Mouse (Mus musculus): Measurements from ENCODE around the gene Repin1. TPM values are rescaled to one million over a fixed set of nuclear protein-coding genes. Genes with fewer than 3 reads are reported as not detected.

Repin1 gene
- total and polyA plus RNA-seq, 3 experiments = not detected

GRCm38 (mm10) chr6:48595278-48595677 is 1.6 kb downstream of the Repin1 start:
- H3K4me1 ChIP-seq (ENCODE audit: control insufficient read depth in 1 of 2, insufficient read depth in 2 of 2, low read length in 2 of 2) = no peaks in the 10 kb centered on the region
- H3K9ac ChIP-seq (ENCODE audit: control insufficient read depth, low read depth, low read length, poor library complexity, severe bottlenecking) = no peak overlapping the region
- no peaks in the 10 kb centered on the region for H3K9me3 ChIP-seq (replicated peaks; ENCODE audit: insufficient read depth, low read length)
- H3K27me3 ChIP-seq (ENCODE audit: control insufficient read depth in 1 of 2, insufficient read depth in 2 of 2, low read length in 2 of 2) = no peaks in the 10 kb centered on the region
- no peak for DNase-seq (ENCODE audit: low read depth, low spot score)
- no peaks in the 10 kb centered on the region for H3K36me3 ChIP-seq (ENCODE audit: control insufficient read depth in 1 of 2, insufficient read depth in 2 of 2, low read length in 2 of 2)
- no peaks in the 10 kb centered on the region for H3K79me2 ChIP-seq (ENCODE audit: control insufficient read depth, insufficient read depth, low read length, poor library complexity)
- no peak for TF ChIP-seq ZC3H11A (IDR thresholded peaks at IDR 0.05; ENCODE audit: low read depth, low read length)
- no peak for TF ChIP-seq NELFE (IDR thresholded peaks at IDR 0.05; ENCODE audit: low read depth, low read length)
- no peak for TF ChIP-seq MAX (IDR thresholded peaks at IDR 0.05; ENCODE audit: low read length)
- no peak for TF ChIP-seq JUND (IDR thresholded peaks at IDR 0.05; ENCODE audit: low read depth, low read length)
- no peak for TF ChIP-seq POLR2A (IDR thresholded peaks at IDR 0.05; ENCODE audit: control insufficient read depth in 1 of 2, insufficient read depth in 1 of 2, low read depth in 1 of 2, low read length in 2 of 2, poor library complexity in 1 of 2)
- TF ChIP-seq MXI1 (IDR thresholded peaks at IDR 0.05; ENCODE audit: low read depth, low read length) = no peak
- TF ChIP-seq TAL1 (IDR thresholded peaks at IDR 0.05; ENCODE audit: low read length) = no peak
- TF ChIP-seq MAZ (IDR thresholded peaks at IDR 0.05; ENCODE audit: low read depth, low read length) = no peak
- no peak for TF ChIP-seq POLR2AphosphoS2 (IDR thresholded peaks at IDR 0.05; ENCODE audit: low read length)
- TF ChIP-seq USF1 (IDR thresholded peaks at IDR 0.05; ENCODE audit: low read depth, low read length) = no peak
- no peak for TF ChIP-seq MYB (IDR thresholded peaks at IDR 0.05; ENCODE audit: low read depth, low read length)
- TF ChIP-seq CHD2 (IDR thresholded peaks at IDR 0.05; ENCODE audit: low read length) = no peak
- H3K4me3 ChIP-seq (ENCODE audit: control insufficient read depth in 1 of 2, insufficient read depth in 1 of 2, low read depth in 2 of 2, low read length in 2 of 2) = no peak overlapping the region
- H3K27ac ChIP-seq (ENCODE audit: control insufficient read depth, low read depth, low read length) = no peak overlapping the region

DNA sequence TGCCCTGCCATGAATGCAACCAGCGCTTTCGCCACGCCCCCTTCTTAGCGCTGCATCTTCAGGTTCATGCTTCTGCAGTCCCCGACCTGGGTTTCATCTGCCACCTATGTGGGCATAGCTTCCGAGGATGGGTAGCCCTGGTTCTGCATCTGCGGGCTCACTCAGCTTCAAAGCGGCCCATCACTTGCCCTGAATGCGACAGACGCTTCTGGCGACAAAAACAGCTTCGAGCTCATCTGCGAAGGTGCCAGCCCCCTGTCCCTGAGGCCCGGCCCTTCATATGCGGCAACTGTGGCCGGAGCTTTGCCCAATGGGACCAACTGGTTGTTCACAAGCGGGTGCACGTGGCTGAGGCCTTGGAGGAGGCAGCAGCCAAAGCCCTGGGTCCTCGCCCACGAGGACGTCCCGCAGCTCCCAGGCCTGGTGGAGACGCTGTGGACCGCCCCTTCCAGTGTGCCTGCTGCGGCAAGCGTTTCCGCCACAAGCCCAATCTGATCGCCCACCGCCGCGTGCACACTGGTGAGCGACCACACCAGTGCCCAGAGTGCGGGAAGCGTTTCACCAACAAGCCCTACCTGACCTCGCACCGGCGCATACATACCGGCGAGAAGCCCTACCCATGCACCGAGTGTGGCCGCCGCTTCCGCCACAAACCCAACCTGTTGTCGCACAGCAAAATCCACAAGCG is 3.0 kb downstream of the Repin1 start:
- Histone ChIP-seq H3K4me3 (ENCODE audit: control insufficient read depth in 1 of 2, insufficient read depth in 1 of 2, low read depth in 2 of 2, low read length in 2 of 2) (no peak overlapping the region), H3K36me3 (ENCODE audit: control insufficient read depth in 1 of 2, insufficient read depth in 2 of 2, low read length in 2 of 2) (no peaks in the 10 kb centered on the region), H3K27me3 (ENCODE audit: control insufficient read depth in 1 of 2, insufficient read depth in 2 of 2, low read length in 2 of 2) (no peaks in the 10 kb centered on the region), H3K4me1 (ENCODE audit: control insufficient read depth in 1 of 2, insufficient read depth in 2 of 2, low read length in 2 of 2) (no peaks in the 10 kb centered on the region), H3K27ac (ENCODE audit: control insufficient read depth, low read depth, low read length) (no peak overlapping the region), H3K9me3 (replicated peaks; ENCODE audit: insufficient read depth, low read length) (no peaks in the 10 kb centered on the region), H3K79me2 (ENCODE audit: control insufficient read depth, insufficient read depth, low read length, poor library complexity) (no peaks in the 10 kb centered on the region), H3K9ac (ENCODE audit: control insufficient read depth, low read depth, low read length, poor library complexity, severe bottlenecking) (no peak overlapping the region)
- DNase-seq (ENCODE audit: low read depth, low spot score) = no peak
- no peak for TF ChIP-seq HCFC1 (IDR thresholded peaks at IDR 0.05; ENCODE audit: low read depth, low read length)
- no peak for TF ChIP-seq ZC3H11A (IDR thresholded peaks at IDR 0.05; ENCODE audit: low read depth, low read length)
- TF ChIP-seq POLR2AphosphoS5 (IDR thresholded peaks at IDR 0.05; ENCODE audit: borderline replicate concordance, low read depth, low read length) = no peak
- TF ChIP-seq KAT2A (conservative IDR thresholded peaks at IDR 0.05; ENCODE audit: low read depth, low read length) = no peak
- no peak for TF ChIP-seq MYB (IDR thresholded peaks at IDR 0.05; ENCODE audit: low read depth, low read length)
- no peak for TF ChIP-seq GATA1 (IDR thresholded peaks at IDR 0.05; ENCODE audit: low read depth, low read length)
- TF ChIP-seq RCOR1 (IDR thresholded peaks at IDR 0.05; ENCODE audit: low read depth, low read length) = no peak
- TF ChIP-seq MYC (IDR thresholded peaks at IDR 0.05; ENCODE audit: low read depth, low read length) = no peak
- TF ChIP-seq GABPA (IDR thresholded peaks at IDR 0.05; ENCODE audit: low read depth, low read length) = no peak
- no peak for TF ChIP-seq MEF2A (IDR thresholded peaks at IDR 0.05; ENCODE audit: extremely low read depth, insufficient replicate concordance, low read depth, low read length, poor library complexity, severe bottlenecking)
- no peak for TF ChIP-seq POLR2A (IDR thresholded peaks at IDR 0.05; ENCODE audit: control insufficient read depth in 1 of 2, insufficient read depth in 1 of 2, low read depth in 1 of 2, low read length in 2 of 2, poor library complexity in 1 of 2)
- no peak for TF ChIP-seq ETS1 (IDR thresholded peaks at IDR 0.05; ENCODE audit: low read depth, low read length)
- no peak for TF ChIP-seq CTCF (IDR thresholded peaks at IDR 0.05 in 2 of 3, conservative IDR thresholded peaks at IDR 0.05 in 1 of 3; ENCODE audit: control insufficient read depth in 1 of 3, insufficient read depth in 1 of 3, low read depth in 2 of 3, low read length in 3 of 3, poor library complexity in 1 of 3, severe bottlenecking in 1 of 3)
- no peak for TF ChIP-seq CHD2 (IDR thresholded peaks at IDR 0.05; ENCODE audit: low read length)
- TF ChIP-seq CHD1 (IDR thresholded peaks at IDR 0.05; ENCODE audit: low read depth, low read length) = no peak
- TF ChIP-seq JUND (IDR thresholded peaks at IDR 0.05; ENCODE audit: low read depth, low read length) = no peak
- no peak for TF ChIP-seq SIN3A (IDR thresholded peaks at IDR 0.05; ENCODE audit: low read length)
- TF ChIP-seq USF2 (IDR thresholded peaks at IDR 0.05; ENCODE audit: borderline replicate concordance in 1 of 2, insufficient read depth in 1 of 2, low read depth in 1 of 2, low read length in 2 of 2) = no peak
- TF ChIP-seq TCF12 (IDR thresholded peaks at IDR 0.05; ENCODE audit: low read depth, low read length) = no peak
